Mouse (Mus musculus) kidney, adult 9 months (tissue): ENCODE measurements at regions not wholly inside any gene's neighbourhood (a gene's known extent, or its start where the extent isn't known, plus 50 kb on each side); places are given as distances from the start of the nearest gene placed in this dataset.

Experiments used
- DNase-seq: peaks from one replicate; pipeline ENCODE4 v3.0.0; 2022

DNA sequence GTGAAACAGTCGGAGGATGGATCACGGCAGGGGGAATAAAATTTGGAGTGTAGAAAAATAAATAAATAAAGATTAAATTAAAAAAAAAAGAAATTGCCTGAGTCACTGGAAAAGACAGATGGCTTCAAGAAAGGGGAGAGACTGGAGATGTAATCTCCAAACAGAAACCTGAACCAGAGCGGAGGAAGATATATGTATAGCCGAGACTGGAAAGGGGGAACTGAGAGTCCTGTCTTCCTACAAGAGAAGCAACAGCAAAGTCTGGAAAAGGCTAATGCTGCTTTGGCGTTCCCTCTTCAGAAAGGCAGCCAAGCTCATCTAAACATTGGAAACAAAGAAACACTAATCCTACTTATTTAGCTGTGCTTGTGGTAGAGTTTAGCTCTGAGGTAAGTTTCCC is 619.6 kb downstream of the Pom121l12 start:
- no peak for DNase-seq

DNA sequence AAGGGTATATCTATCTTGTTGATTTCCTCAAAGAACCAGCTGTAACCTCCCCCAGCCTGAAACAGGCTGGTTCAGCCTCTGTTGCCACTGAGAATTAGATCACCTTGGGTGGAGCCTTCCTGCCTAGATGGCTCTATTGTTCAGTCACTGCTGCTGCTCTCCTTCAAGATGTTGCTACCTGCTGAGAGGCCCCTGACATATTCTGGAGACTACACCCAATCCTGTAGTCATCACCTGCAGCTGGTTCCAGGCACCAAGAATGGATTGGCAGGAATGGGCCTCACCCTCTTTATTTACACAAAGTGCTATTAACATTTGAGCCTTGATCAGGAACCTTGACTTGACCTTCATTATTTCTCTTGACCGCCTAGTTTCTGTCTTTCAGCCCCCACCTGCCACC is 622.8 kb downstream of the Pom121l12 start:
- DNase-seq, result no peak

DNA sequence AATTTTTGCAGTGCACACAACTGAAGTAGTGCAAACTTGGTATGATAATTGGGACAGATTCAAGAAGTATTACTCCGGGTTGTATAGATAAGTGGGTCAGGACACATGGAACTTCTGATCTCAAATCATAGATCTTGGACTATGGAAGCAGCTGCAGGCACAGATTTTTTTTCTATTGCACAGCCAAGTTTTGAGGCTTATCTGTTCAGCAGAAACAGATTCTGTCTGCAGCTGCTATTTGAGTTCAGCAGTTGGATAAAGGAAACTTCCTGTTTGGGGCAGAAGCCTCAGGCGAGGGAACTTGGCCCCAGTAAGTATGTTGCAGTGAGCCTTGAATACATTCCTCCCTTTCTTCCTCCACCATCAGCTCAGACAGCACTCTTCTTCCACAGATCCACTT is 650.9 kb downstream of the Pom121l12 start:
- DNase-seq, result no peak

DNA sequence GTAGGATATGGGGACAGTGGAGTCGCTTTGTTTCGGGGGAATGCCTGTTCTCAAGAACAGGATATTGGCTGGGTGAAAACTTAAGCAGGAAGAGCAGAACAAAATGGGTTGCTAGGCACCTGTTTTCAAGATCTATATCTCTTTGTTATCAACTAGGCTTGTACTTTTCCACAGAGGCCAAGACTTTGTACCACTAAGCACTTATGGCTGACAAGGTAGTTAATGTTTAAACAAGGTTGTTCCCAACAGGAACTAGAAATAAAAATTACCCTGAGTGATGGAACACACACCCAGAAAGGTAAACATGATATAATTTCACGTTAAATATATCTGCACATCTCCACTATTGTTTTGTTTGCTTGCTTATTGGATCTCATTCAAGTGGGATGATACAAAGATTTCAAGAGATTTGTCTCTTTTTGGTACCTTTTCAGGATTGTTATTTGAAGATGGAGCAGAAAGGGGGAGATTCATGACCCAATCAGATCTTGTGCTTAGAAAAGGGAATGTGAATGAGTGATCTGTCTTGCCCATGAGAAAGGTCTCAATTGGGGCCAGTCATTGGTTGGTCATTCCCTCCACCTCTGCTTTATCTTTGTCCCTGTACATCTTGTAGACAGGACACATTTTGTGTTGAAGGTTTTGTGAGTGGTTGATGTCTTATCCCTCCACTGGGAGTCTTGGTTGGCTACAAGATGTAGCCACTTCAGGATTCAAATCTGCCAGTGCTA is 675.1 kb downstream of the Pom121l12 start:
- DNase-seq, result peak; percentile 6

DNA sequence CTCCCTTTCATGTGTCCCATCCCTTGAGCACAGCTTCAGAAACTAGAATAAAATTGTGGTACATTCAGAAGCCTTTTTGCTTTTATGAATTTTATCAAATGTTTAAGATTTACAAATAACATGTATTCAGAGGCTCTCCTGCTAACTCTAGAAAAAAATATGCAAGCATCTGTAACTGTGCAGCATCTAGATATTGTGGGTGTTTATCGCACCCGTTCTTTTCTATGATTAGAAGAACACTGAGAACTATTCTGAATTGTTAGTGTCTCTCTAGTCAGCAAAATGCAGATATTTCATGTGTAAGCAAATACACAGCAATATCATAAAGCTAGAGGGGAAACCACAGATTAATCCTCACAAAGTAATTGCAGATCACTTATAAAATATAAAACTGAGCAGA is 709.4 kb downstream of the Pom121l12 start:
- DNase-seq, result no peak
